Mouse (Mus musculus): ENCODE data around the gene Gm21866.
"Not testable (repeated sequence)": the region's sequence is repeated elsewhere in the genome, so short reads cannot be mapped to it uniquely, and the experiment has no call there.

Gm21866 gene

DNA sequence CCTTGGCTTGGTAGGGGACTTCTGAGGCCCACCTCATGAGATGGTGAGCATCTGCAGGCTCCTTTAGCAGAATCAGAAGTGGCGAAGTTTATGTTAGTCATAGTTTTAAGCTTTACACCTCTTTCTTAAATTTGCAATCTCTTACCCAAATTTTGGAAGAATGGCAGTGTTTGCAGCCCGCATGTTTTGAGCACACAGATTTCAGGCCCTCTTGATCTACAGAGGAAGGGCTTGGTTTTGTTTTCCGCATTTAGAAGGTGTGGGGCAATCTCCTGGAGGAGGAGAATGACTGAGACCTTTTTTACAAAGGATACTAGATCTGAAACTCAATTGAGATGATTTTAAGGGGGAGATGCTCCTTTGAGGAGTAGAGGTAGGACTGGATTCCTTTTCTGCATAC lies at the start of gene Gm21866:
Gene Gm21866, minus strand, starts transcription at position 101 of the 400 bp plus-strand sequence.
- DNase-seq = not testable (repeated sequence)

DNA sequence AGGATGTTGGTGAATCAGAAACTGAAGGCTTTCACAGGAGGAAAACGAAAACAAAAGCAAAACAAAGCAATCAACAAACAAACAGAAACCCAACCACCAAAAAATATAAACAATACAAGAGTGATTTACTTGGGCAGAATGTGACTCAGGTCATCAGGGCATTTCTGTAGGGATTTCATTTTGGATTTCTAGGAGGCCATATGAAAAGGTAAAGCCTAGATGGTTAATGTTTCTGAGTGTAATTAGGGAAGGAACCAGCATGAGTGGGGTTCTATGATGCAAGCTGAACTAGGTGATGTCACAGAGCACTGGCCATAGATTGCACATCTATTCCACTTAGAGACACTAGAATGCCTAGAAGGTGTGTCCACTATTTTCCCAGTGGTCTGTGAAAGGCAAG lies 28.3 kb upstream of the Gm21866 start, which contains the start of gene Gm20773:
Gene Gm20773, plus strand, starts transcription at position 301 of the 400 bp plus-strand sequence.
- DNase-seq = not testable (repeated sequence)
